Mouse (Mus musculus) heart, adult 2 months (tissue): ENCODE data around the gene Hba-x. TPM values are rescaled to one million over a fixed set of nuclear protein-coding genes. Genes with fewer than 3 reads are reported as not detected.

Experiments
- DNase-seq, 2 experiments: peaks; one replicate each; pipeline ENCODE4 v3.0.0; 2021
- H3K27ac ChIP-seq: fragments of 200-600 bp; 2 replicates; pipeline ENCODE4 v1.8.1; 2022
- H3K27me3 ChIP-seq: fragments of 200-500 bp; 2 replicates; pipeline ENCODE4 v1.6.1; 2012; ENCODE audit warnings: mild to moderate bottlenecking, low read length, inconsistent platforms, mixed read lengths; ENCODE audit not compliant: control insufficient read depth, insufficient read depth
- H3K36me3 ChIP-seq: fragments of 200-500 bp; 2 replicates; pipeline ENCODE4 v1.6.1; 2012; ENCODE audit warnings: low read length, inconsistent platforms; ENCODE audit not compliant: control insufficient read depth, insufficient read depth
- H3K4me1 ChIP-seq: fragments of 200-500 bp; 2 replicates; pipeline ENCODE4 v1.6.1; 2011; ENCODE audit warnings: low read length; ENCODE audit not compliant: control insufficient read depth, insufficient read depth
- H3K4me3 ChIP-seq: fragments of 200-600 bp; 2 replicates; pipeline ENCODE4 v1.8.1; 2022
- H3K79me2 ChIP-seq: fragments of 200-500 bp; replicated peaks from 2 replicates; pipeline ENCODE4 v1.6.1; 2012; ENCODE audit warnings: mild to moderate bottlenecking, inconsistent platforms, low read length, moderate library complexity, mixed read lengths; ENCODE audit not compliant: control insufficient read depth, insufficient read depth
- H3K9ac ChIP-seq: fragments of 200-500 bp; 2 replicates; pipeline ENCODE4 v1.6.1; 2012; ENCODE audit warnings: low read depth, mild to moderate bottlenecking, control low read depth, inconsistent platforms, low read length, mixed read lengths
- CTCF ChIP-seq: fragments of 200-600 bp; IDR thresholded peaks from 2 replicates; pipeline ENCODE4 v1.8.1; 2022; ENCODE audit warnings: antibody characterized with exemption, mild to moderate bottlenecking, moderate library complexity
- EP300 ChIP-seq: fragments of 200-500 bp; IDR thresholded peaks from 2 replicates; pipeline ENCODE4 v1.6.1; 2011; ENCODE audit warnings: low read depth, low read length, control low read depth; ENCODE audit not compliant: insufficient read depth
- POLR2A ChIP-seq: fragments of 200-500 bp; IDR thresholded peaks from 2 replicates; pipeline ENCODE4 v1.6.1; 2011; ENCODE audit warnings: mild to moderate bottlenecking, low read depth, low read length, control low read depth; ENCODE audit not compliant: insufficient read depth
- WGBS: fragments of 180-500 bp; shearing (Covaris S2); methylation state at CpG from one replicate; pipeline ENCODE4 v1.1.7; 2018; 5-methylcytosine and 5-hydroxymethylcytosine counted together
- intact Hi-C: fragments of 180-260 bp; cut with DNase I; formaldehyde crosslinking; loops from one replicate; pipeline ENCODE4 v1.15.1; 2025
- polyA plus RNA-seq: library from polyadenylated mRNA; depleted of rRNA; stranded (reverse); fragments of >200 nt; gene quantifications from 2 replicates; pipeline ENCODE4 v1.2.3, GENCODE M21; 2012; rRNA removed
- total RNA-seq, 2 experiments: library from RNA; stranded (reverse); gene quantifications; 2 replicates each; pipeline ENCODE4 v1.2.3; 2021

Hba-x gene
- total and polyA plus RNA-seq, 3 experiments: not detected

- no peak for TF ChIP-seq CTCF
- no peak for TF ChIP-seq EP300
- TF ChIP-seq POLR2A: no peak
- intact Hi-C loops: loop anchor here (10.0 kb wide), 2 partner anchors 106 to 136 kb away; no protein-coding TSS in a partner anchor
- Histone ChIP-seq H3K4me3 (no peak overlapping the region), H3K27me3 (no peaks in the 10 kb centered on the region), H3K9ac (no peak overlapping the region), H3K27ac (no peak overlapping the region), H3K36me3 (no peaks in the 10 kb centered on the region), H3K79me2 (no peaks in the 10 kb centered on the region), H3K4me1 (peaks cover 1% of the 10 kb centered on the region; the same call in 1 of the 2 replicates)
- 63% methylated on average over 11 of the region's 11 CpGs for WGBS
- DNase-seq: no peak
Observed at GRCm38 (mm10) chr11:32320507-32321195, 44.5 kb downstream of the Hba-x start.

DNA sequence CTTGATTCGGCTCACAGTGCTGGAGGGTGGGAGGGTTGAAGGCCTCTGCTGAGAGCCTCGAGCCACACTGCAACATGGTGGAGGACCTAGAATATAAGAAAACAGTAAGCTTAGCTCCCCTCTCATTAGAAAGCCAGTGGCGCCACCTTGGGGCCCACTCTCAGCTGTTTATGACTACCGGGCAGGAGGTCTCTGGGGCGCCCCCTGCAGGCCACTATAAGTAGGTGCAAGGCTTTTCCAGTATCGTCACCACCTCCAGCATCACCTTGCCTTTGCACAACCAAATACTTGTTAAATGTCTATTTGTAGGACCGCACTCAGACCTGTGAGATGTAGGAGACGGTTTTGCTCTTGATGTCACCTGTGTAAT, 45.0 kb downstream of the Hba-x start:
- 34% methylated on average over 8 of the region's 8 CpGs for WGBS
- H3K27me3 ChIP-seq: no peaks in the 10 kb centered on the region
- no peak overlapping the region for H3K4me3 ChIP-seq
- TF ChIP-seq CTCF (peak; percentile 91), EP300 (no peak), POLR2A (no peak)
- H3K36me3 ChIP-seq: no peaks in the 10 kb centered on the region
- H3K4me1 ChIP-seq: peaks cover 1% of the 10 kb centered on the region; the same call in 1 of the 2 replicates
- H3K9ac ChIP-seq: no peak overlapping the region
- H3K27ac ChIP-seq: no peak overlapping the region
- DNase-seq: peak; percentile 49 to 64
- H3K79me2 ChIP-seq: no peaks in the 10 kb centered on the region
- intact Hi-C loops: loop anchor here (10.0 kb wide), 2 partner anchors 106 to 136 kb away; no protein-coding TSS in a partner anchor

DNA sequence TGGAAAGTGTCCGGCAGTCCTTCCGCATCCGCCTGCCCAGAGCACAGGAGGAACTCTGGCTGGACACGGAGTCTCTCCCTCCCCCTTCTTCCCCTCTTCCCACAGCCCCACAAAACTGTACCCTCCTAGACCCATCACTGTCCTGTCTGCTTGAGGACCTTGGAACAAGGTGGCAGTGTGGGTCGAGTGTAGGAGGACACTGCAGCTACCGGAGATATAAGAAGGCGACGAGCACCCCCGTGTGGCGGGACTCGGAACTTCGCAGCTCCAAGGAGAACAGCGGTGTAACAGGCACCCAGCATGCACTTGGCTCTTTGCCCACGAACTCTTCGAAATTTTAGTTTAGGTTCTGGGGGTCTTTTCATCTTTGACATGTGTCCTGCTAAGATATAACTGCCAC, 48.4 kb downstream of the Hba-x start:
- whole genome bisulfite sequencing: 6% methylated on average over 15 of the region's 15 CpGs

More for the DNA sequence above, 48.4 kb downstream of the Hba-x start:
- Histone ChIP-seq H3K79me2 (no peaks in the 10 kb centered on the region), H3K4me3 (peak overlapping the region; percentile 27; the same call in 1 of the 2 replicates), H3K27me3 (no peaks in the 10 kb centered on the region), H3K27ac (no peak overlapping the region), H3K9ac (peak overlapping the region; percentile 53), H3K36me3 (no peaks in the 10 kb centered on the region), H3K4me1 (peaks cover 1% of the 10 kb centered on the region; the same call in 1 of the 2 replicates)
- peak; percentile 85 to 91 for DNase-seq
- intact Hi-C loops: loop anchor here (2.0 to 10.0 kb wide), 4 partner anchors 16 to 140 kb away; partner anchors contain the start of gene Hbq1a
- TF ChIP-seq EP300 (peak; percentile 80), POLR2A (no peak), CTCF (peak; percentile 96)

Other genes starting within 250 kb of the Hba-x start
- not detected for gene Il9r, start 76.1 kb upstream of the Hba-x start, total RNA-seq
- gene Il9r, start 76.1 kb upstream of the Hba-x start, polyA plus RNA-seq: 0.03 and 0.37 TPM in 2 replicates
- 10 to 100 TPM; 10.0 to 13.3 TPM for gene Snrnp25, start 71.0 kb upstream of the Hba-x start, total RNA-seq
- 11.8 and 13.8 TPM in 2 replicates for gene Snrnp25, start 71.0 kb upstream of the Hba-x start, polyA plus RNA-seq
- gene Rhbdf1, start 54.1 kb upstream of the Hba-x start, total RNA-seq: 10 to 100 TPM; 22.8 to 23.9 TPM
- gene Rhbdf1, start 54.1 kb upstream of the Hba-x start, polyA plus RNA-seq: 70.3 and 92.8 TPM in 2 replicates
- gene Mpg, start 49.9 kb upstream of the Hba-x start, total RNA-seq: 1 to 10 TPM; 5.1 to 6.2 TPM
- 5.2 and 6.0 TPM in 2 replicates for gene Mpg, start 49.9 kb upstream of the Hba-x start, polyA plus RNA-seq
- gene Nprl3, start 8.7 kb upstream of the Hba-x start, total RNA-seq: 10 to 100 TPM; 27.1 to 27.2 TPM
- gene Nprl3, start 8.7 kb upstream of the Hba-x start, polyA plus RNA-seq: 59.5 and 79.9 TPM in 2 replicates
- over 10,000 TPM in 1 of 2 experiments, 1,000 to 10,000 TPM in 1; 5,353 to 37,215 TPM for gene Hba-a1, start 7.1 kb downstream of the Hba-x start, total RNA-seq
- gene Hba-a1, start 7.1 kb downstream of the Hba-x start, polyA plus RNA-seq: 3,162 and 34,446 TPM in 2 replicates
- gene Hbq1b, start 10.6 kb downstream of the Hba-x start, total RNA-seq: 1 to 10 TPM in 1 of 2 experiments, under 1 TPM in 1; 0.70 to 2.4 TPM
- gene Hbq1b, start 10.6 kb downstream of the Hba-x start, polyA plus RNA-seq: 1.5 and 3.8 TPM in 2 replicates
- gene Hba-a2, start 20.1 kb downstream of the Hba-x start, total RNA-seq: over 10,000 TPM in 1 of 2 experiments, 1,000 to 10,000 TPM in 1; 4,976 to 34,253 TPM
- 9,938 and 81,467 TPM in 2 replicates for gene Hba-a2, start 20.1 kb downstream of the Hba-x start, polyA plus RNA-seq
- gene Hbq1a, start 23.7 kb downstream of the Hba-x start, total RNA-seq: 1 to 10 TPM in 1 of 2 experiments, not detected in 1; 4.4 TPM
- 0.50 and 7.0 TPM in 2 replicates for gene Hbq1a, start 23.7 kb downstream of the Hba-x start, polyA plus RNA-seq
- gene Sh3pxd2b, start 71.4 kb downstream of the Hba-x start, total RNA-seq: 1 to 10 TPM; 3.2 to 8.5 TPM
- 4.0 and 5.3 TPM in 2 replicates for gene Sh3pxd2b, start 71.4 kb downstream of the Hba-x start, polyA plus RNA-seq
- 1 to 10 TPM; 4.2 to 5.1 TPM for gene Ubtd2, start 179.0 kb downstream of the Hba-x start, total RNA-seq
- gene Ubtd2, start 179.0 kb downstream of the Hba-x start, polyA plus RNA-seq: 4.5 and 6.8 TPM in 2 replicates